ENCODE assay signal across 27 mouse cellular contexts in the genomic region with DNA sequence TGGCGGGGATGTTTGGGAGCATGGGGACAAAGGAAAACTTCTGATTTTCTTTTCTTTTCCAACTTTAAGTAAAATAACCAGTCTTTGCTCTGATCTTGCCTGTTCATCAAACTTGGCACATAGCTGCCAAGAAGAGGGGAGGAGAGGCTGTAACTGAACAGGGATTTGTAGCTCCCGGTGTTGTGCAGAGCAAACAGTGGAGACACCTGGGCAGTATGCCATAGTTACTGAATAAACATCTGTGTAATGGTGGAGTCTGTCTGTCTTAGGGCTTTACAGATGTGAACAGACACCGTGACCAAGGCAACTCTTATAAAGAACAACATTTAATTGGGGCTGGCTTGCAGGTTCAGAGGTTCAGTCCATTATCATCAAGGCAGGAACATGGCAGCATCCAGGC.
"Had no signal": no experiment of that assay in that cellular context is flagged by ENCODE, and none has a peak within 500 bp of the region (broad histone marks: within the 10 kb centered on the region; RNA-seq: fewer than 3 reads in every experiment).

No protein-coding gene starts in this region.

- DNase-seq: cerebellum, adult 8-10 months; cerebellum, adult 9-10 months; cerebellum, adult 9-11 months; cerebellum, postnatal 10 days; cerebellum, postnatal 14 days; cerebellum, postnatal 25 days; cerebellum, postnatal 36 days; embryo, embryonic 11 days; forebrain, postnatal 0 days; gastrocnemius, adult 2 months; gastrocnemius, postnatal 10 days; gastrocnemius, postnatal 14 days; gastrocnemius, postnatal 25 days; gastrocnemius, postnatal 36 days; heart, adult 18-20 months; heart, adult 2 months had no signal

- H3K9me3 ChIP-seq: embryonic facial prominence, embryonic 10.5 days; embryonic facial prominence, embryonic 12.5 days; embryonic facial prominence, embryonic 13.5 days; embryonic facial prominence, embryonic 15.5 days; forebrain, embryonic 10.5 days; forebrain, embryonic 12.5 days; forebrain, embryonic 13.5 days; forebrain, embryonic 15.5 days had no signal

- H3K4me2 ChIP-seq: embryonic facial prominence, embryonic 12.5 days; embryonic facial prominence, embryonic 13.5 days; embryonic facial prominence, embryonic 15.5 days; forebrain, embryonic 12.5 days; forebrain, embryonic 13.5 days; forebrain, embryonic 15.5 days had no signal

- H3K27me3 ChIP-seq: embryonic facial prominence, embryonic 12.5 days; embryonic facial prominence, embryonic 13.5 days; embryonic facial prominence, embryonic 15.5 days; forebrain, embryonic 12.5 days; forebrain, embryonic 13.5 days; forebrain, embryonic 15.5 days had no signal

- ATAC-seq: forebrain, embryonic 13.5 days; forebrain, embryonic 14.5 days; forebrain, embryonic 15.5 days; forebrain, embryonic 16.5 days; forebrain, postnatal 0 days had no signal

- H3K4me3 ChIP-seq: embryonic facial prominence, embryonic 10.5 days; embryonic facial prominence, embryonic 12.5 days; embryonic facial prominence, embryonic 13.5 days; embryonic facial prominence, embryonic 15.5 days; erythroblast, embryonic 14.5 days; forebrain, embryonic 10.5 days; forebrain, embryonic 12.5 days; forebrain, embryonic 13.5 days; forebrain, embryonic 15.5 days; gastrocnemius, adult 2 months; heart, adult 2 months had no signal

- H3K4me1 ChIP-seq: embryonic facial prominence, embryonic 12.5 days; embryonic facial prominence, embryonic 13.5 days; forebrain, embryonic 12.5 days; forebrain, embryonic 13.5 days; forebrain, embryonic 15.5 days had no signal

- H3K36me3 ChIP-seq: embryonic facial prominence, embryonic 10.5 days; embryonic facial prominence, embryonic 12.5 days; embryonic facial prominence, embryonic 13.5 days; embryonic facial prominence, embryonic 15.5 days; forebrain, embryonic 12.5 days; forebrain, embryonic 15.5 days had no signal

- H3K27ac ChIP-seq: embryonic facial prominence, embryonic 10.5 days; embryonic facial prominence, embryonic 12.5 days; embryonic facial prominence, embryonic 13.5 days; embryonic facial prominence, embryonic 15.5 days; forebrain, embryonic 10.5 days; forebrain, embryonic 12.5 days; forebrain, embryonic 13.5 days; forebrain, embryonic 15.5 days; gastrocnemius, adult 2 months; heart, adult 2 months had no signal

- H3K9ac ChIP-seq: embryonic facial prominence, embryonic 12.5 days; embryonic facial prominence, embryonic 13.5 days; embryonic facial prominence, embryonic 15.5 days; forebrain, embryonic 12.5 days; forebrain, embryonic 13.5 days; forebrain, embryonic 15.5 days; forebrain, postnatal 0 days had no signal
